Mouse (Mus musculus) megakaryocyte, embryonic 14.5 days (primary cell): Measurements from ENCODE around the gene Zfp867.

Source experiments
- FLI1 ChIP-seq: IDR thresholded peaks from 2 replicates; pipeline ENCODE4 v1.6.1; 2012; ENCODE audit warnings: low read length, inconsistent platforms, mixed read lengths
- GATA1 ChIP-seq: IDR thresholded peaks from 3 replicates; pipeline ENCODE4 v1.6.1; 2012; ENCODE audit warnings: mixed read lengths, low read length, inconsistent platforms, borderline replicate concordance

GRCm38 (mm10) chr11:59519741-59520495 is 47.6 kb upstream of the Zfp867 start:
- TF ChIP-seq GATA1 = no peak
- no peak for TF ChIP-seq FLI1
